7 mouse cellular contexts compared by ENCODE assay signal in the genomic region with DNA sequence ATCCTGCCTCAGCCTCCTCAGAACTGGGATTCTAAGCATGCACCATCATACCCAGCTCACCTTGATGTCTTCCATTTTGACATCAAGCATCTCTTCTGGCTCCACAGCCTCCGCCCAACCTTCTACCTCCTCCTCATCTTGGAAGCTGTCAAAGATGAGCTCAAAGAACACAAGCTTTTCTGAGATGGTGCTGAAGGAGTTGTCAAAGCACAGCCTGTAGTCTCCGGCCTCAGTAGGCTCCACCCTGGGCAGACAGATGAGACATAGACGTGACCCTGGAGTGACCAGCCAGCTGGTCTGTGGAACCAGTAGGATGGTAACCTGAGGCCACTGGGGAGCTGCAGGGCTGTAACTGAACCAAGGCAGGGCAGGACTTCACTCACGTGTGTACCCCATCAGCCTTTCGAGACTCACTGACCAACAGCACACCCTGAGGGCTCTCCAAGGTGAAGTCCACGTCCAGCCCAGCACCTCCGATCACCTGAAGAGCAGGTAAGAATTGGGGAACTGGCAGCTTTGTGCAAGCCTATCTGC. TPM values are rescaled to one million over a fixed set of nuclear protein-coding genes. Genes with fewer than 3 reads are reported as not detected.
A peak's percentile ranks its signal among the peaks of the same experiment; 100 is the strongest.
DNase-seq lines count a peak whose midpoint lies in the region; ATAC-seq and TF ChIP-seq lines count a peak whose summit lies in the region.

No protein-coding gene starts in this region.

- peak overlapping the region; percentile 67 for H3K9ac ChIP-seq in lung, embryonic 14.5 days

- H3K4me1 ChIP-seq in lung, embryonic 14.5 days (ENCODE audit: insufficient read depth): peaks cover 5% of the 10 kb centered on the region; the same call in 1 of the 2 replicates
- H3K4me1 ChIP-seq in forebrain, embryonic 10.5 days: peaks cover 23% of the 10 kb centered on the region
- peaks cover 8% of the 10 kb centered on the region for H3K4me1 ChIP-seq in olfactory bulb, adult 2 months (ENCODE audit: control insufficient read depth, insufficient read depth, low read length)

- ATAC-seq in lung, embryonic 14.5 days (ENCODE audit: insufficient read depth): no peak
- ATAC-seq in frontal cortex, adult (ENCODE audit: low TSS enrichment): no peak

- TF ChIP-seq POLR2A in olfactory bulb, adult 2 months (IDR thresholded peaks at IDR 0.05; ENCODE audit: insufficient read depth, low read depth, low read length): no peak

- no peaks in the 10 kb centered on the region for H3K27me3 ChIP-seq in lung, embryonic 14.5 days (ENCODE audit: insufficient read depth, low read length)
- no peaks in the 10 kb centered on the region for H3K27me3 ChIP-seq in forebrain, embryonic 10.5 days (ENCODE audit: poor library complexity, severe bottlenecking)

- no peak for TF ChIP-seq CTCF in lung, embryonic 14.5 days (IDR thresholded peaks at IDR 0.05; ENCODE audit: low read depth)
- TF ChIP-seq CTCF in olfactory bulb, adult 2 months (IDR thresholded peaks at IDR 0.05; ENCODE audit: insufficient read depth, low read depth, low read length): no peak

- no peak for DNase-seq in lung, embryonic 14.5 days
- no peak for DNase-seq in lung, postnatal 36 days
- DNase-seq in forebrain, embryonic 10.5 days (ENCODE audit: extremely low spot score, low spot score): no peak
- DNase-seq in kidney, postnatal 4 days: peak; percentile 8 to 19
- no peak for DNase-seq in thymus, adult 18-20 months

- H3K36me3 ChIP-seq in lung, embryonic 14.5 days (ENCODE audit: insufficient read depth): peaks cover 49% of the 10 kb centered on the region
- peaks cover 53% of the 10 kb centered on the region for H3K36me3 ChIP-seq in forebrain, embryonic 10.5 days (replicated peaks)

- WGBS in lung, embryonic 14.5 days: 71% methylated on average over 7 of the region's 7 CpGs
- 87% methylated on average over 7 of the region's 7 CpGs for WGBS in forebrain, embryonic 10.5 days
- 76% methylated on average over 7 of the region's 7 CpGs for WGBS in olfactory bulb, adult 2 months

- H3K9me3 ChIP-seq in lung, embryonic 14.5 days (ENCODE audit: low read depth, low read length): no peaks in the 10 kb centered on the region
- H3K9me3 ChIP-seq in forebrain, embryonic 10.5 days: peaks cover 4% of the 10 kb centered on the region; the same call in 1 of the 2 replicates

- peak overlapping the region; percentile 72 for H3K4me3 ChIP-seq in lung, embryonic 14.5 days (ENCODE audit: low read depth, low read length)
- peak overlapping the region; percentile 80 for H3K4me3 ChIP-seq in forebrain, embryonic 10.5 days
- H3K4me3 ChIP-seq in olfactory bulb, adult 2 months (ENCODE audit: insufficient read depth, low read depth, low read length): 0 out of 2 replicates have a peak overlapping the region, but pooled peaks have one; percentile 2

- H3K27ac ChIP-seq in lung, embryonic 14.5 days (ENCODE audit: low read depth): no peak overlapping the region
- H3K27ac ChIP-seq in forebrain, embryonic 10.5 days: 0 out of 2 replicates have a peak overlapping the region, but pooled peaks have one; percentile 95
- no peak overlapping the region for H3K27ac ChIP-seq in olfactory bulb, adult 2 months (ENCODE audit: insufficient read depth, low read depth, low read length)

- H3K4me2 ChIP-seq in lung, embryonic 14.5 days: peak overlapping the region; percentile 73

RNA-seq across cellular contexts. Expression of a gene that starts 1.1 kb away (rescaled TPM):
- polyA plus RNA-seq in lung, embryonic 14.5 days (2014; fragmentation: Nextera tagmentation; extraction: Ambion mirVana): 106 and 108 TPM in 2 replicates
- polyA plus RNA-seq in forebrain, embryonic 10.5 days (2016; fragmentation: Nextera tagmentation; extraction: Ambion mirVana): 116 and 119 TPM in 2 replicates
- polyA plus RNA-seq in olfactory bulb, adult 2 months (2012; ENCODE audit: insufficient read depth, insufficient read length, low replicate concordance, missing spikeins): not detected in 2 replicates

RNA-seq across cellular contexts. Expression of a gene that starts 17.0 kb away (rescaled TPM):
- polyA plus RNA-seq in lung, embryonic 14.5 days (2014; fragmentation: Nextera tagmentation; extraction: Ambion mirVana): 3.0 and 3.8 TPM in 2 replicates
- 4.4 and 5.1 TPM in 2 replicates for polyA plus RNA-seq in forebrain, embryonic 10.5 days (2016; fragmentation: Nextera tagmentation; extraction: Ambion mirVana)
- polyA plus RNA-seq in olfactory bulb, adult 2 months (2012; ENCODE audit: insufficient read depth, insufficient read length, low replicate concordance, missing spikeins): not detected in 2 replicates

RNA-seq across cellular contexts. Expression of a gene that starts 37.8 kb away (rescaled TPM):
- polyA plus RNA-seq in lung, embryonic 14.5 days (2014; fragmentation: Nextera tagmentation; extraction: Ambion mirVana): 69.4 and 76.5 TPM in 2 replicates
- 58.3 and 59.8 TPM in 2 replicates for polyA plus RNA-seq in forebrain, embryonic 10.5 days (2016; fragmentation: Nextera tagmentation; extraction: Ambion mirVana)
- not detected in 2 replicates for polyA plus RNA-seq in olfactory bulb, adult 2 months (2012; ENCODE audit: insufficient read depth, insufficient read length, low replicate concordance, missing spikeins)

Comparison
In these comparisons a context has a peak if more than half of its experiments do, and no peak if none do; other contexts are left out.
1. DNase-seq: peak in kidney, postnatal 4 days (2 of 2); none in lung, embryonic 14.5 days (single experiment), lung, postnatal 36 days (single experiment), forebrain, embryonic 10.5 days (single experiment) and thymus, adult 18-20 months (0 of 2).
2. H3K4me3 ChIP-seq: peak in every context shown above with its lines; median percentile 80 in forebrain, embryonic 10.5 days; 72 in lung, embryonic 14.5 days; 2 in olfactory bulb, adult 2 months.